Mouse (Mus musculus): ENCODE data around the gene Reg4.

The Reg4 gene

DNA sequence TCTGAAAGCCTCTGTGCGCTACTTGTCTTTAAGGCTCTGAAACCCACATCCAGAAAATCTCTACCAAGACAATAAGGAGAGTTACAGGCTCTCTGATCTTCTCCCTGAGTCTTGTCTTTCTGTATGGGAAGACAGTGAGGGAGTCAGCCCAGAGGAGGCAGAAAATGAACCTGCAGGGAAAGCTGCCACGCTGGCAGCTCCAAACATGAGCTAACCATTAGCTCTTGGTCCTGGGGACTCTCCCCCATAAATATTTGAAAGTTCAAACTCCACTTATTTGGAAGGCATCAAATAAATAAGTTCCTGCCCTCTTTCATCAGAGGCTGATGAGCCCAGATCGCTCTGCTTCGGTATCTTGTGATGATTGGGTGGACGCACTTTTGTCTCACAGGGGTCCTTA, 61.2 kb downstream of the Reg4 start:
- no peak for DNase-seq
